Mouse (Mus musculus): Measurements from ENCODE around the gene Elmo1.

Gene Elmo1

DNA sequence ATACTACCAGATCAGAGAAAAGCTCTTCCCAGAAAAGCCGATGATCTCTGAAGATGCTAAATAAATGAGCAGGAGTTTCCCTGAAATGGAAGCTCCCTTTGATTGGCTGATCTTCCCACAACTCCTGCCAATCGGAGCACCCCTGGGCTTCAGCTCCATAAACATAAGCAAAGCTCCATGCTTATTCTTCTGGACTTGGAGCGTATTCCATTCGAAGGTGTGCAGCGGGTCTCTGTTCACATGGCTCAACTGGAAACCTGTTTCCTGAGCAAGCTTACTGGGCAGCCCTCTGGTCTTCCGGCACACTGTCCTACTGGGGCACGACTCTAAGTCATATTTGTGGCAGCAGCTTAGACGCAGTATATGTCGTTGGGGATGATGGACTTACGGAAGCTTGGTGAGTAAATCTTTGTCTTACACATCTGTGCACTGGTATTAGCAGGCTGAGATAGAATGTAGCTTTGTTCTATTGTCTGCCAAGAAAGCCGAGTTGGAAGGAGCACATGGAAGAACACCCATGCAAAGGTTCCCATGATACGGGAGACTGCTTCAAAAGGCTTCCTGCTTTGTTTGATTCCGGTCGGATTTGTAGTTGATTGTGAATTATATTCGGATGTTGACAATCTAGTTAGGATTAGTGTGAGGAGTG lies 382.6 kb downstream of the Elmo1 start:
- no peak for DNase-seq (ENCODE audit: low spot score)

DNA sequence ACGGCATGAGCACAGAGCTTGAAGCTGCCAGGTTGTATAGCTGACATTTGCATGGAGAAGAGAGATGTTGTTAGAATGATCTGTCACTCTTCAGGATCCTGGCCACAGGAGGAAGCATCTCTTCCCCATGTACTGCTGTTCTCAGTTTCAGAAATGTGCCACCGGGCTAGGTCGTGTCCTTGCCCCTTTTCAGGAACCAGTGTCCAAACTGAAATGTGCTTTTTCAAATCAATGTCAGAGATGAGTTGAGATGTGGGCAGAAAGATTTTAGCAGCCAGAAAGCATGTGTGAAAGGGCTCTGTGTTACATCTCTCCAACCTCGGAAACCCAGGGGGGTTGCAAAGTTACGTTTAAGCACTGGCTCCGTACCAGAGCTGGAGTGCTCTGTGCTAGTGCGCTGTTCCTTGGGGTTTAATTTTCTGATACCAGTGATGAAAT lies 383.3 kb downstream of the Elmo1 start:
- no peak for DNase-seq (ENCODE audit: low spot score)

DNA sequence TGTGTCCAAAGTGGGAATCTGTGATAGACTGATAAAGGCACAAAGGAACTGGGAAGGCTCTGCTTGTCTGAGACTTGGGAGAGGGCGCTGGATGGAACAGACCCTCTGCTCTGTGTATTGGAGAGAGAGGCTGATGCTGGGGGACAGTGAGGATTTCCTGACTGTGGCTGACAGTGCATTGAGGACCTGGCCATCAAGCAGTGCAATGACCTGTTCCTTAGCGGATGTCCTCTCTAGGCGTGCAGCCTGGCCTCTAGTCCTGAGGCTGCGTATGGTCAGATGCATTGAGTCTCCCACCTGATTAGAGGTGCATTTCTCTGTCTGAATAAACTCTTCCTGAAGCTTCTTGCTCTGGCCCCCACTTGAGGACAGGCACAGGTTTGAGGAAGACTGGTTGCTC lies 384.2 kb downstream of the Elmo1 start:
- no peak for DNase-seq (ENCODE audit: low spot score)

DNA sequence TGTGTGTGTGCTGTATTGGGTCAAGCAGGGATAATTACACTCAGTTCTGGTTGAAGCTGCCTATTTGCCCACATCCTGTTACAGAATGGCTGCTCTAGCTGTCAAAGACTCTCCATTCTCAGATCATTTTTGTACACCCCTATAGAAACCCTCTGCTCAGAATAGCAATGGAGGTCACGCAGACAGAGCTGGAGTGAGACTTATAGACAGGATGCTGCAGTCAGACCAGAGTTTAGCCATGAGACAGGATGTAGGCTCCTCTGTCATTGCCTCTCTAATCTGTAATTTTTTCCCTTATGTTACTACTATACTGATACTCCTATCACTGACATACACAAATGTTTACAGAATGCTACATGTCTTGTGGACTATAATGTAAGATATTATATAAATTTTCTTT lies 391.4 kb downstream of the Elmo1 start:
- DNase-seq (ENCODE audit: low spot score), result no peak

DNA sequence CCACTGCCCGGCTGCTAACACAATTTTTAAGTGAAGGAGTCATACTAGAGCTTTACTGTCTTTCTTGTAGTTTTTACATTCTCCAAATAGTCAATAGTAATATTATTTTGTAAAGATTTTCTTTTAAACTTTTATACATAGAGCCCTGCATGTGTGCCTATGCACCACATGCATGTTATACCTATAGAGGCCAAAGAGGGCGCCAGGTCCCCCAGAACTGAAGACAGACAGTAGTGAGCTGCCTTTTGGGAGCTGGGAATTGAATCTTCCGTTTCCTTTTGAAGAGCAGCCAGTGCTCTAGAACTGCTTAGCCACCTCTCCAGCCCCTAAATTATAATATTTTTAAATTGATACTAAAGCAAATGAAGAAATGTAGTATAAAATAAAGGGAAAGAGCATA lies 398.7 kb downstream of the Elmo1 start:
- no peak for DNase-seq (ENCODE audit: low spot score)

DNA sequence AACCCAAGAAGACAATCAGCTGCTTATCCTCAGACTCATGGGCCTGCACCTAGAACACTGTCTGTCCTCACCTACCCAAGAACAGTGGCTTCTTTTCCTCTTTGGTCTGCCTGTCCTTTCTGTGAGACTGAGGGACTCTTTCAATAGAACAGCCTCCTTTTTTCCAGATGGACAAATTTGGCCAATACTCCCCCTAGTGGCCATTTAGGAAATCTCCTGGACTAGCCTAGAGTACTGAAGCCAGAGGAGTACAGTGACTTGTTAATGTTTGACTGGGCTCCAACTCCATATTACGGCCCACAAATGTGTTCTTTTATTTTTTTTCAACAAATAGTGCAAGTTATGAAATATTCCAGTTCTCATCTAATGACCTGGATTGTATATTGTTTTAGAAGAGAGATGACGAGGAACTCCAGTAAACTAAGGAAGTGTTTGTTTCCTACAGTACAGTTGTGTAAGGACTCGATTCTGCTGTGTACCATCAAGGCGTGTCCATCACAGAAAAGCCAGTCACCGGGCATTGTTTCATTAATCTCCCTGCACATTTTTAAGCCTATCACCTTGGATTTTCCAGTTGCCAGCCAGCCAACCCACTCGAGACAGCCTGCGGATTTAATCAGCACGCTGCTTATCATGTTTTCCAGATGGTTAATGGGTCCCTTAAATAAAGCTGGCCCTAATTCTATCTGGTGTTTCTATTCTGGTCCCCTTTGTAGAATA lies 399.5 kb downstream of the Elmo1 start:
- no peak for DNase-seq (ENCODE audit: low spot score)

DNA sequence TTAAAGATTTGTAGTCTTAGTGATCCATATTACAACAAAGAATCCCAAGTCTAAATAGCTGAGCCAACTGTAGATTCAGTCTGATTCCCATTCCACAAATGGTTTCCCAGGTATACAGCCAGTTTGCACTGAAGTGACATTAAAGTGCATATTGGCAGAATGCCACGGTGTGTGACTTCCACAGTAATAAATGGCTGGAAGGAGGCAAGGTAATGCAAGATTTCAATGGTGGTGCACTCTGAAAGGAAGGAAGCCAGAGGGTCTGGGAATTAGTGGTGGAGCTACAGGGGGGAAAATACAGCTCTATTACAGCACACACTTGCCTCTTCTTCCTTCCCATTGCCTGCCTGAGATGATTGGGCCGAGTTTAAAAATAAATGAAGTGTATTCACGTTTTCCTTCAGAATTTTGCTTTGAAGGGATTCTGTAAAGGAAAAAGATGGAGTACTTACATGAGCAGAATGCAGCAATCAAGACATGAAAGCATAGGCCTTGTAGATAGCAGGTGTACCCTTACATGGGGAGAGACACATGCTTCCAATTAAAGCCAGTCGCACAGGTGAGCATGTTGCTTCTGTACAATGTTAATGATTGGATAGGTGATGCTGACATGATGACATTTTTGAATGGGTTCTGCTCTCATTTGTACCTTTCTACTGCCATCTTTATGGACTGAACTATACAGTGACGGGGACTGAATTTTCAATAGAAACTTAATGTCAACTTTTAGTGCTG lies 400.6 kb downstream of the Elmo1 start:
- DNase-seq (ENCODE audit: low spot score), result no peak

DNA sequence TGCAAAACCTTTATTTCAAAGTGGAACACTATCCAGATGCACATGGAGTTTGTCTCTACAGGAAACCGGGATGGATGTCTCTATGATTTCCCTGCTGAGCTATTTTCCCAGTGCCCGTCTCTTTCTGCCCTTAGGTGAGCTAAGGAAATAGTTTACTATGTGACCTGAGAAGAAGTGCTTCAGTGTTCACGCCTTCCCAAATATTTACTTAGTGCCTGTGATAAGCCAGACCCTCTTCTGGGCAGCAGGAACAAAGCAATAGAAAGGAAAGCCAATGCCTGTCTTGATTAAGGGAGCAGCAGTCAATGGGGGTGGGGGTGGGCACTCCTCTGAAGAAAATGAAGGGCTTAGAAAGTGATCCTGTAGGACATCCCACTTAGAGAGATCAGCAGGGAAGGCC lies 401.3 kb downstream of the Elmo1 start:
- no peak for DNase-seq (ENCODE audit: low spot score)

DNA sequence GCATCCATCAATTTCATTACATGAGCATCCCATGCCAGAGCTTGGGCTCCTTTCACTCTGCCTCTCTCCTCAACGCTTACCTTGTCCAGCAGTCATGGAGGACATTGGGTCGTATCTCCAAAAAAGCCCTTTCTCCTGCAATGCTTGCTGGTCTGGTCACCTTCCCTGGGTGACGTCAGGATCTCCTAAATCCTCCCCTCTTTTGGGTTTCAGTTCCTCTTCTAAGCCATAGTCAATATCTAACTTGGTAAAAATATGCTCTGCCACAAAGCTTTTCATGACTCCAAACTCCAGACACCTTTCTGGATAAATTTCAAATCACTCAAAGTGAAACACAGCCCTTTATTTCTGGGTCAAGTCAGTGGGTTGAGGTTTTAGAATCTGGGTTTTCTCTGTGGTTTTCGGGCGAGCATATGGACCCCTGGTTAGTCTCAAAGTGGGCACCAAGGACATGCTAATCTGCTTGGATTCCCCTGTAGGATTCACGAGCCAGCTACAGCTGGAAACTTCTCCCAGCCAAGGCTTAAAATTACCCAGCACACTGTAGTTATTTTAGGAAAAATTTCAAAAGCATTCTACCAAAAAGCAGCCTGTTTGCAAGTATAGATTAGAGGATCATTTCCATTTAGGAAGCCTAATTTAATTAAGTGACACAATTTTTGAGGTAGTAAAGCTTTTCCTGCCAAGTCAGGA lies 403.8 kb downstream of the Elmo1 start:
- no peak for DNase-seq (ENCODE audit: low spot score)

DNA sequence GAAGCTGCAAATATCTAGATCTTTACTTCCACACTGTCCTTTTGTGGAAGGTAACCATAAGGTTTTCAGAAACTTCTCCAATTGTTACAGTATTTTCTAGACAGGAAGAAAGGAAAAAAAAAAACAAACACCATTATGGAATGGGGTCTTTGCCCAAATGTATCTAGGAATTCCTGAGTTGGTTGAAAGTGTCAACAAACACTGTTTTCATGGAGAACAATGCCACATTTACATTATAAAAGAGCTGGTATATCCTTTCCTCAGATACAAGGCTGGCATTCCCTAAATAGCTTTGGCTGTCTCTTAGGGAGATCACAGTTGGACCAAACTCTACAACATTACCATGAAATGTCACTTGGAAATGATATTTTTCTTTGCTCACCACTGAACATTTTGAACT lies 411.5 kb downstream of the Elmo1 start:
- DNase-seq (ENCODE audit: low spot score), result no peak

DNA sequence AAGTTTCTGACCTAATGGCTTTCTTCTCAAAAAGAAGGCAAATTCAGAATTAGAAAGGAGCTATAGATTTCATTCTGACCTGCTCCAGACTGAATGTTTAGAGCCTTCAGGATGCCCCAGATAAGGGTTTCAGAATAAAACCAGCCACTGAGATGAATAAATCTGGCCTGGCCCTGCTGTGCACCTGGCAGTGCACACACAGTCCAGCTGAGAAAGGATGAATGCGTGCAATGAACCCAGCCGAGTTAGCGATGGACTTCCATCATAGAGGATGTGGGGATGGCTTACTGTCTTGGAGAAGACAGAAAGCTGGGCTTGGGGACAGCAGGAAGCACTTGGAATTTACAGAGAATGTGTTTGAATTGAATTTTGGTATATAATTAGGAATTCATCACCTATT lies 413.0 kb downstream of the Elmo1 start:
- DNase-seq (ENCODE audit: low spot score), result no peak

DNA sequence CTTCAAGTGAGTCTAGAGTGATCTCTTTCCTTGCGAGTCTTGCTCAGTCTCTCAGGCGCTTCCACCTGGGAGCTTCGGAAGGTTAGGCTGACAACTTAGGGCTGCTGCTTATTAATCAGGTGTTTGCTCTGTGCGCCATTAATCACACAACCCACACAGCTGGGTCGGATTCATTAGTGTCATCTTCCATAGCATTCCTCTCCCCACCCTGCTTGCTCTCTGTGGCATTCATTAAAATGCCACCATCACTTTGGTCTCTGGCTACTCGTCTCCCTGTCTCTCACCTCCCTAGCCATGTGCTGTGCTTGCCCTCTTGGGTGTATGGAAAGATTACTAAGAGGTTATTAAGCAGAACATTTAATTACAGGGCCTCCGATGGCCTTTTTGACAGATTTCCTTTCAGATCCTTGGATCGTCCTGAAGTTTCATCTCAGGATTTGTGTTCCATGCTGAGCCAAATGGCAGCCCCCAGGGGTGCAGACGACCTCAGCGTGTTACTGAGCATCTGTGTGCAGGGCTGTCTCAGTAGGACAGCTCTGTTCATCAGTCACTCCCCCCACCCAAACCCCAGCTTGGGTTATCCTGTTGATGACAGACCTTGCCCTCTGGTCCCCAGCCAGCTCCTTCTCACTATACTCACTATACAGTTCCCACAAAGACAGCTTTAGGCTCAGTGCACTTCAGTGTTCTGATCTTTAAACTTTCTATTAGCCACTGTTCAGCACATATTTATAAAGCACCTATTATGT lies 417.2 kb downstream of the Elmo1 start:
- no peak for DNase-seq (ENCODE audit: low spot score)

DNA sequence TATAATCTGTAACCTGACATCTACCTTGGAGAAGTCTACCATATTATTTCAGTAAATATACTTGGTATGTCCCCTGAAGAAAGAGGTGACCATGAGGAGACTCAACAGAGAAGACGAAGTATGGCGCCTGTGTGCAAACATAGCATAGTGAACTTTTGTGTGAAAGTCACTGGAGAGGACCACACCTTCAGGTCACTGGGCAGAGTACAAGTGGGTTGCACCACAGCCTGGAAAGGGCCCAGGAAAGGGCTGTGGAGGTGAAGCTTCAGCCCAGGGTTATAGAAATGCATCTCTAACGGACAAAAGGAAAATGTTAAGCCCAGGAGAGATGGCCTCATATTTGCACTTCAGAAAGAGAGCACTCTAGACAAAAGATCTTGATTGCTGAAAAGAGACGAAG lies 420.6 kb downstream of the Elmo1 start:
- DNase-seq (ENCODE audit: low spot score), result no peak

DNA sequence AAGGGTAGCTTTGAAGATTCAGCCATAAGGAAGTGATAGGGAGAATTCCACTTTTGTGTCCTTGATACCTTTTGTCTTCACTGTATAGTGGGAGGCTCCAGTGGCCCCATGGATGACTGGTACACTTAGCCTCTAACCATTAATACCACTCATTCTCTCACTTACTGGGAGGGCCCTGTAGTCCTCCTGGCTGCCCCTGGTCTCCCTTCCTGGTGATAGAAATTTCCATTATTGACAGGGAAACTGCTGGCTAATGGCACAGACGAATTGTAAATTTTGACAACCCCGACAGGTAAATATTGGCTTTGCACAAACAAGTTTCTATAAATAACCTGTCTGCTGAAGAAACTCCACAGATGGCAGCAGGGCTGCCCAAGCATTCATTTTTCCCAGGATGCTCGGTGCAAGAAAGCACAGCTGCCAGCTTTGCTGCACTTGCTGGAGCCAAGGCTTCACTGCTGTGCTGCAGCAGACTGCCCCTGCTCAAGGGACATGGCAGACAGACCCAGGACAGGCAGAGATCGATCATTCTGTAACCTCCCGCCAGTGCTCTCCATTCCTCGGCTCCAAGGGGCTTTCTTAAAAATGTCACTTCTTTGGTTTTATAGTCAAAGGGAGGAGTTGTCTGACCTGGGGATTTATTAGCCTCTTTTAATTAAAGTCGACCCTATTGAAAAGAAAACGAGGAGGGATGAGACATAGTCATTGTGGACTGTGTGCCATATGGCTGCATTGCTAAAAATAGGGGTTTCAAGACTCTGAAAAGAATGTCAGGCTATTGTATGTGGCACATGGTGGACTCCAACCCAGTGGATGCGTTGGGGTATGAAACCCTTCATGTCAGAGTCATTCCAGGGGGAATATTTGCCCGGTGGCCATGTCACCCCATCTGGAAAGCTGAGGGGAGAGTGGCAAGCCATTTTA lies 422.2 kb downstream of the Elmo1 start:
- DNase-seq (ENCODE audit: low spot score), result no peak

DNA sequence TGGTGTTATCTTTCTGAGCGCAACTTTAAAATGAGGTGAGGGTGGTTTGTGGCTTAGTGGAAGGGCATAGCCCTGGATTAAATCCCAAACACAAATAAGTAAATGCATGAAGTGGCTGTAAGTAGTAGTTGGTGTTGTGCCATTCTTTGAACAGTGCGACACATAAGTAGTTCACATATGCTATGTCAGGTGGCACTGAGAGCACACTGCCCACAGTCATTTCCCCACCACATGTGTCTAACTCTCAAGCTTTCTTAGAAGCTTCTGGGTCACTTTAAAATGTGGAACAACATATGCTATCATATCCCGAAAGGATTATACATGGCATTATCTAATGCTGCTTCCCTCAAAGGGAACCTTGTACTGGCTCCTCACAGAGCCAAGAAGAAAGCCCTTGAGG lies 424.3 kb downstream of the Elmo1 start:
- DNase-seq (ENCODE audit: low spot score), result no peak

DNA sequence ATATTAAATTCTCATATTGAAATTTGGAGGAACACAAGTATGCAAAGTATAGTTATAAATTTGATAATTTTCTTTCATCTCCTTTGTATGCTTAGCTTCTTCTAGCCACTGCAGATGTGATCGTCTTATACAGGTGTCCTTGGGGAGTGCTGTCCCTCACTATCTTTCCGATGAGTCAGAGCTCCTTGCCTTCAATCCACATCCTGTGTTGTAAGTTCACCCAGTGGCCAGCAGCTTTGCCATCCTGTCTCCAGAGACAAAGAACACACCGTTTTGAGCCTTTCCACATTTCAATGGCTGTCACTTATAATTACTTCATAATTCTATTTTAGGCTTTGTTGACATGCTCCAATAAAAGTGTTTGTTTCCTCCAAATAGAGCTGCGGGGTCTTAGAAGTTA lies 425.7 kb downstream of the Elmo1 start:
- DNase-seq (ENCODE audit: low spot score), result no peak

DNA sequence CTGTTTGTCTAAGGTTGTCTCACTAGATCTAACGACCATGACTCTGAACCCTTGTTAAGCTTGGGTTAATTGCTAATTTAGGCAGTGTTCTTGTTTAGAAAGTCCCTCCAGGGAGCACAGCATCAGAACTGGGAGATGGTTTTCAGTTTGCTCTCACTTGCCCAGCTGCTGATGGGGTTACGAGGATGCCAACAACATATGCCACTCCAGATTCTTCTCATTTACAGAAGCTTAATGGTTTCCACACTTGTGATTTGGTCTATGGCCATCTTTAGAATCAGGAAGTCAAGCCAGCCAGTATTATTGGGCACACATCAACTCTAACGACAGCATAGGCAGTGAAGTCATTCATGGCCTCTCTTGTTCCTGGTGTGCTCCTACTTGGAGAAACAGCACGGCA lies 427.3 kb downstream of the Elmo1 start:
- DNase-seq (ENCODE audit: low spot score), result no peak

DNA sequence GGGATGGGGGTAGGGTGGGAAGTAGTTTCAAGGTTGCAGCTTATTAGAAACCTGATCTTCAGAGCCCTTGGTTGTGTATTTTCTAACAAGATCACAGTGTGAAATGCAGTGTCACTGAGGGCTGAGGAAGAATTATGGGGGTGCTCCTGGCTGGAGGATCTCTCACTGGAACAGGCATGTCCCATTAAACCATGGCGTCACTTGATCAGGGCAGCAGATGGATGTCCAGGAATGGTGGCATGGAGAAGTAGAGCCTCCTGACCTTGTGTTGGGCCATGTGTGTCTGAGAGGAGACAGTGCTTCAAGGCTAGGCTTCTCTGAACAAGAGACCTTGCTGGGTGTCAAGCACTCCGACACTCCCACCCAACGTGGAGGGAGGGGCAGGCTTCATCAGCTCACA lies 431.1 kb downstream of the Elmo1 start:
- no peak for DNase-seq (ENCODE audit: low spot score)

DNA sequence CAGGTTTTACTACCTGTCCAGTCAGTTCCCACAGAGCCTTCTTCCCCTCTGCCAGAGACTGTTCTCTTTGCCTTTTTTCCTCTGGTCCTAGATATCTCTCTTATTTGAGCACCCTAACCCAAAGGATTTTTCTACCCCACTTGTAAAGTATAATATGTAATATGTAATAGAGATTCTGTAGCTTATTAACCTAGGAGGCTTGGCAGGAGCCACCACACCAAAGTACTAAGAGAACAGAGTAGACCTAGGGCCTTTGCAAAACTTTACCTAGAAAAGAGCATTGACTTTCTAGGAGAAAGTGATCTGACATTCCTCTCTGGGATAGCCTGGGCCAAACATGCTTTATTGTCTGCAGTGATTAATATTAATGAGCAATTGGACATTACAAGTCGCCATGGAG lies 433.3 kb downstream of the Elmo1 start:
- DNase-seq (ENCODE audit: low spot score), result no peak

DNA sequence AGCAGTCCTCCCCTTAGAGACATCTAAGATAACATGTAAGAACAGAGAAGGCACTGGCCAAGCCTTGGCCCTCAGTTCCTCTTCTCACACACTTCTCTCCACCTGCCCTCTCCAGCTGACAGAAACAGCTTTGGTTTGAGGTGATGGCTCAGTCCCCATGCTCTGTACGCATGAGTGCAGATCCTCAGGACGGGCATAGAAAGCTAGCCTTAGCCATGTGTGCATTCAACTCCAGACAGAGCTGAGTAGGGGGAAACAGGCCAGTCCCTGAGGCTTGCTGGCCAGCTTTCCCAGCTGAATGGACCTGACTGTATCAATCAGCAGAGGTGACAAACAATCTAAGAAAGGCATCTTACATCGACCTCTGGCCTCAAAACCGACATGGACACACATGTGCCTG lies 435.4 kb downstream of the Elmo1 start:
- no peak for DNase-seq (ENCODE audit: low spot score)

DNA sequence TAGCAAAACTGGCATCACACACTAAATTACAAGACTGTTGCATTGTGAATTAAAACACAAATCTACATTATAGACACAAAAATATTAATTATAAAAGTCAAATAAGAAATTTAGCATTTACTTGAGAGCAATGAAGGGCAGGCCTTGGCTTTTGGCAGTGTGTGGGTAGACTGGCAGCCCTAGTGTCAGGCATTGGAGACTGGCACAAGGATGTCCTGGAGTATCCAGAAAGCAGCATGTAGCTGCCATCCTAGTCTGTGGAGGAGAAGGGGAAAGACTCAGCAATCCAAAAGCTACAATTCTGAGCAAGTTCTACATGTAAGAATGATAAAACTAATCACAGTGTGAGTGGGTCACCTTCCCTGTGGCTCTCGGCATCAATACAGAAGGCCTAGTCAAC lies 446.7 kb downstream of the Elmo1 start:
- no peak for DNase-seq (ENCODE audit: low spot score)

Data from ovary, postnatal 36 days (tissue).